Mouse (Mus musculus): ENCODE results near the gene Cyp2b10. TPM values are rescaled to one million over a fixed set of nuclear protein-coding genes. Genes with fewer than 3 reads are reported as not detected.
A peak's percentile ranks its signal among the peaks of the same experiment; 100 is the strongest.
"Not testable (repeated sequence)": the region's sequence is repeated elsewhere in the genome, so short reads cannot be mapped to it uniquely, and the experiment has no call there.

Gene Cyp2b10
- polyA plus RNA-seq, 1 experiment from 2014 or later, result not detected

DNA sequence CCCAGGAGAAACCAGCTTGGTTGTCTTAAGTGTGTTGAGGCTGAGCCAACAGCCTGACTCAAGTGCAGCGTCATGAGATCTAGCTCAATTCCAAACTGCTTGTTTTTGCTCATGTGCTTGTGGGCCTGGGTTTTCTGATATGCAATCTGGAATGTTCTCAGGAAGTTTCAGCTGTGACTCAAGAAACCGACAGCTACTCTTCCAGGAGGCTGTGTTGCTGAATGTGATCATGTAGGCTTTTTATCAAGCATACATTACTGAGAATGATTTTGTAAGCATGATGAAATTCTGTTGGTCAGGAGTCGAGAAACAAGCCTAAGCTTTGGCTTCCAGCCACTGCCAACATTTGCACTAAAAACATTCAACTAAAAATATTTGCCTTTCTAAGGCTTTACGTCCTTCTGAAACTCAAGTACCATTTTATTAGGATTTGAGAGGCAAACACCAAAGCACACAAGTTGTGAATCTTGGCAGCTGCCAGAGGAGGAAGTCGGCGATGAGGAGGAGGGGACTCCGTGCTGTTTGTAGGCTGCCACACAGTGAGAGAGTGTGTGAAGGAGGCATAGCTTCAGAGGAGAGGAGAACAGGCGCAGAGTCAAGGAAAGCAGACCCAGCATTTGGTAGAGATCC lies 4.8 kb downstream of the Cyp2b10 start:
- Histone ChIP-seq H3K27ac (ENCODE audit: low read depth, low read length) (no peak overlapping the region), H3K4me1 (ENCODE audit: control insufficient read depth, insufficient read depth, low read length) (no peaks in the 10 kb centered on the region), H3K9me3 (replicated peaks; ENCODE audit: control insufficient read depth, low read length) (no peaks in the 10 kb centered on the region), H3K36me3 (ENCODE audit: control insufficient read depth, insufficient read depth, low read length) (no peaks in the 10 kb centered on the region), H3K4me3 (ENCODE audit: low read depth, low read length) (no peak overlapping the region), H3K4me2 (no peak overlapping the region), H3K27me3 (ENCODE audit: control insufficient read depth, insufficient read depth, low read length) (no peaks in the 10 kb centered on the region), H3K9ac (ENCODE audit: low read depth, low read length) (no peak overlapping the region)
- ATAC-seq (replicated peaks; ENCODE audit: insufficient number of reproducible peaks, low FRiP score, low TSS enrichment), result peak; percentile 59; the same call in 1 of the 2 replicates
- 33% methylated on average over 8 of the region's 8 CpGs for WGBS (ENCODE audit: insufficient replicate concordance)

DNA sequence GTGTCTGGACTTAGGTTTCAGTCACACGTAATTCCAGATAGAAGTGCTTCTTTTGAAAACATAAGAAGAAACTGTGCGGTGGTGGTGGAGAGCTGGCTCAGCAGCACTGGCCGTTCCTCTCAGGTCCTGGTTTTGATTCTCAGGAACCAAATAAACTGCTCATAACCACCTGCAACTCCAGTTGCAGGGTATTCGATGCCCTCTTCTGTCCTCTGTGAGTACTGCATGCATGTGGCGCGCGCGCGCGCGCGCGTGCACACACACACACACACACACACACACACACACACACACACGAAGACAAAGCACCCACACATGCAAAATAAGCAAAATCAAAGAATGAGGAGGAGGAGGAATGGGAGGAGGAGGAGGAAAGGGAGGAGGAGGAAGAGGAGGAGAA lies 5.7 kb downstream of the Cyp2b10 start:
- Histone ChIP-seq H3K9me3 (replicated peaks; ENCODE audit: control insufficient read depth, low read length) (no peaks in the 10 kb centered on the region), H3K27me3 (ENCODE audit: control insufficient read depth, insufficient read depth, low read length) (no peaks in the 10 kb centered on the region), H3K9ac (ENCODE audit: low read depth, low read length) (no peak overlapping the region), H3K27ac (ENCODE audit: low read depth, low read length) (no peak overlapping the region), H3K4me3 (ENCODE audit: low read depth, low read length) (no peak overlapping the region), H3K36me3 (ENCODE audit: control insufficient read depth, insufficient read depth, low read length) (no peaks in the 10 kb centered on the region), H3K4me1 (ENCODE audit: control insufficient read depth, insufficient read depth, low read length) (no peaks in the 10 kb centered on the region), H3K4me2 (no peak overlapping the region)
- no peak for ATAC-seq (replicated peaks; ENCODE audit: insufficient number of reproducible peaks, low FRiP score, low TSS enrichment)
- whole genome bisulfite sequencing (ENCODE audit: insufficient replicate concordance), result 37% methylated on average over 14 of the region's 14 CpGs

DNA sequence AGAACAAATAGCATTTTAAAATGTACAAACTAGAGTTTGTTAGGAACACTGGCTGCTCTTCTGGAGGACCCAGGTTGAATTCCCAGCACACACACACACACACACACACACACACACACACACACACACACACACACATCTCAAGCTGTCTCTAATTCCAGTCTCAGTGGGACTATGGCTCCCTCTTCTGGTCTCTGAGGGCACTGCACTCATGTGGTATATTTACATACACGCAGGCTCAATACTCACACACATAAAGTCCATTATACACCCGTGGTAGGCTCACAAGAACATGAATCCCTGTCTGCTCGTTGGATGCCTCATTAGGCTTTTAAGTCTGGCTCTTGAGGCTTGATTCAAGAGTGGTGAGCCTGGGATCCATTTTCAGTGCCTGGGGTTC lies 6.6 kb downstream of the Cyp2b10 start:
- no peaks in the 10 kb centered on the region for H3K27me3 ChIP-seq (ENCODE audit: control insufficient read depth, insufficient read depth, low read length)
- H3K4me2 ChIP-seq, result no peak overlapping the region
- no peak overlapping the region for H3K27ac ChIP-seq (ENCODE audit: low read depth, low read length)
- no peak overlapping the region for H3K9ac ChIP-seq (ENCODE audit: low read depth, low read length)
- 35% methylated on average over 3 of the region's 3 CpGs for WGBS (ENCODE audit: insufficient replicate concordance)
- H3K4me1 ChIP-seq (ENCODE audit: control insufficient read depth, insufficient read depth, low read length), result no peaks in the 10 kb centered on the region
- no peak for ATAC-seq (replicated peaks; ENCODE audit: insufficient number of reproducible peaks, low FRiP score, low TSS enrichment)
- no peak overlapping the region for H3K4me3 ChIP-seq (ENCODE audit: low read depth, low read length)
- H3K36me3 ChIP-seq (ENCODE audit: control insufficient read depth, insufficient read depth, low read length), result no peaks in the 10 kb centered on the region
- H3K9me3 ChIP-seq (replicated peaks; ENCODE audit: control insufficient read depth, low read length), result no peaks in the 10 kb centered on the region

DNA sequence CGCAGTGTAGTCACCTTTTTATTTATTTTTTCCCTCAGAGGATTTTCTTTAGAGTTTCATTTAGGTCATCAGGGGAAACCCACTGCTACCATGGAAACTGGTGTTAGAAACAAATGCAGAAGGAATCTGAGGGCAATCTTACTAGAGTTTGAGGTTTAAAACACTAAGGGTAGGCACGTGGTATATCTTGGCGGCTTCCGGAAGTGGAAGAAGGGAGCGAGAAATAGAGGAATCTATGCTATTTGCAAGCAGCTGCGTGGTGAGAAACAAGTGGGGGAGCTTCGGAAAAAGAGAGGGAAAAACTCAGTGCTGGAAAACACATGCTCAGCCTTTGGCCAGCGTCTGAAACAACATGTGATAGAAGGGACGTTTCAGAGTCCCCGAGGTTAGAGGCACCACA lies 7.1 kb downstream of the Cyp2b10 start:
- H3K27ac ChIP-seq (ENCODE audit: low read depth, low read length), result no peak overlapping the region
- no peak for ATAC-seq (replicated peaks; ENCODE audit: insufficient number of reproducible peaks, low FRiP score, low TSS enrichment)

DNA sequence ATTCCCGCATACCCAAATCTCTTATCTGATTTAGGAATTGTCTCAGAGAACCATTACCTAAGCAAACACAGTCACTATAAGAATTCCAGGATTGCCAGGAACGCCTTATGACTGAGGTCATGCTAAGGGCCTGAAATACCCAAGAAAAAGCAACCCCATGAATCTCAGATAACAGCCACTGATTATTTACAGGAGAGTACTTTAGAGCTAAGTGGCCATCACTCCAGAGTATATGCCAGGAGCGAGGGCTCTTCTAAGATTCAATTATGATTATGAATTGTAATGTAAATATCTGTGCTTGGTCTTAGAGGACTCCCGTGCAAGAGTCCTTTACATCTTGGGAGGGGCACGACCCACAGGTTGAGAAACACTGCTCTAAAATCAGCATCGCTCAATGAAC lies 10.0 kb downstream of the Cyp2b10 start:
- 57% methylated on average over 6 of the region's 6 CpGs for WGBS (ENCODE audit: insufficient replicate concordance)
- Histone ChIP-seq H3K4me3 (ENCODE audit: low read depth, low read length) (no peak overlapping the region), H3K4me1 (ENCODE audit: control insufficient read depth, insufficient read depth, low read length) (no peaks in the 10 kb centered on the region), H3K27ac (ENCODE audit: low read depth, low read length) (no peak overlapping the region), H3K27me3 (ENCODE audit: control insufficient read depth, insufficient read depth, low read length) (no peaks in the 10 kb centered on the region), H3K9me3 (replicated peaks; ENCODE audit: control insufficient read depth, low read length) (no peaks in the 10 kb centered on the region), H3K4me2 (no peak overlapping the region), H3K36me3 (ENCODE audit: control insufficient read depth, insufficient read depth, low read length) (no peaks in the 10 kb centered on the region), H3K9ac (ENCODE audit: low read depth, low read length) (no peak overlapping the region)
- ATAC-seq (replicated peaks; ENCODE audit: insufficient number of reproducible peaks, low FRiP score, low TSS enrichment), result no peak

More for the DNA sequence above, 7.1 kb downstream of the Cyp2b10 start:
- no peaks in the 10 kb centered on the region for H3K36me3 ChIP-seq (ENCODE audit: control insufficient read depth, insufficient read depth, low read length)
- H3K9me3 ChIP-seq (replicated peaks; ENCODE audit: control insufficient read depth, low read length), result no peaks in the 10 kb centered on the region
- no peaks in the 10 kb centered on the region for H3K27me3 ChIP-seq (ENCODE audit: control insufficient read depth, insufficient read depth, low read length)
- no peak overlapping the region for H3K9ac ChIP-seq (ENCODE audit: low read depth, low read length)
- H3K4me1 ChIP-seq (ENCODE audit: control insufficient read depth, insufficient read depth, low read length), result no peaks in the 10 kb centered on the region
- H3K4me2 ChIP-seq, result no peak overlapping the region
- H3K4me3 ChIP-seq (ENCODE audit: low read depth, low read length), result no peak overlapping the region
- 62% methylated on average over 10 of the region's 10 CpGs for WGBS (ENCODE audit: insufficient replicate concordance)

DNA sequence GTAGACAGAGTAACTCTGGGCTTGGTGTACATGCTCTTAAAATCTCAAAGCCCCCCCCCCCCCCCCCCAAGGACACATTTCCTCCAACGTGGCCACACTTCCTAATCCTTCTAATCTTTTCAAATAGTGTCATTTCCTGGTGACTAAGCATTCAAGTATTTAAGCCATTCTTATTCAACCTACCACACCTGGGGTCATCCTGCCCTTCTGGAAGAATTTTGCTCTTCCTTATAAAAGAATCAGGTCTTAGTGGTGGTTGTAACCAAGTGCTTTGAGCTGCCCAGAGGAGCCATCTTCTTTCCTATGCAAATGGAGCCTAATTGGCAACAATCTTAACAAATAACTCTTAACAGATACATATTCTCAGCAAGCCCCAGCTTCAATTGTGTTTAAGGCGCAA lies 12.6 kb downstream of the Cyp2b10 start:
- Histone ChIP-seq H3K4me3 (ENCODE audit: low read depth, low read length) (no peak overlapping the region), H3K4me2 (no peak overlapping the region), H3K9me3 (replicated peaks; ENCODE audit: control insufficient read depth, low read length) (no peaks in the 10 kb centered on the region), H3K27me3 (ENCODE audit: control insufficient read depth, insufficient read depth, low read length) (no peaks in the 10 kb centered on the region), H3K9ac (ENCODE audit: low read depth, low read length) (no peak overlapping the region), H3K4me1 (ENCODE audit: control insufficient read depth, insufficient read depth, low read length) (no peaks in the 10 kb centered on the region), H3K36me3 (ENCODE audit: control insufficient read depth, insufficient read depth, low read length) (no peaks in the 10 kb centered on the region), H3K27ac (ENCODE audit: low read depth, low read length) (no peak overlapping the region)
- no peak for ATAC-seq (replicated peaks; ENCODE audit: insufficient number of reproducible peaks, low FRiP score, low TSS enrichment)
- 67% methylated on average over 2 of the region's 2 CpGs for WGBS (ENCODE audit: insufficient replicate concordance)

DNA sequence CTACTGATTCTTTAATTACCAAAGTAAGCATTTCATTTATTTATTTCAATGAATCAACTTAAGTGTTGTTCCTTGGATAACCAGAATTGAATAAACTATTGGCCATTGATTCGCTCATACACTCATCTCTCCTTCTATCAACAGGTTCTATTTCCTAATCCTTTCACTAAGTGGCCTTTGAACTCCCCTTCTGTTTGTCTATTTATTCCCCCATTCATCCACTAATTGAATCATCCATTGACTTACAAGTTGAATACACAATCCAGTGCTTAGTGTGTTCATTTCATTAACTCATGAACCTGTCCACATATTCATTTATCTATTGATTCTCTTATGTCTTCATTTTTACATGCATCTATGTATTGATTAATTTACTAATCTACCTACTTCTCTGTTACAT lies 18.7 kb downstream of the Cyp2b10 start:
- no peak for ATAC-seq (replicated peaks; ENCODE audit: insufficient number of reproducible peaks, low FRiP score, low TSS enrichment)
- 72% methylated on average over 1 of the region's 1 CpGs for WGBS (ENCODE audit: insufficient replicate concordance)
- no peaks in the 10 kb centered on the region for H3K4me1 ChIP-seq (ENCODE audit: control insufficient read depth, insufficient read depth, low read length)
- no peak overlapping the region for H3K9ac ChIP-seq (ENCODE audit: low read depth, low read length)
- no peak overlapping the region for H3K27ac ChIP-seq (ENCODE audit: low read depth, low read length)
- H3K9me3 ChIP-seq (replicated peaks; ENCODE audit: control insufficient read depth, low read length), result no peaks in the 10 kb centered on the region
- no peak overlapping the region for H3K4me3 ChIP-seq (ENCODE audit: low read depth, low read length)
- H3K27me3 ChIP-seq (ENCODE audit: control insufficient read depth, insufficient read depth, low read length), result no peaks in the 10 kb centered on the region
- no peaks in the 10 kb centered on the region for H3K36me3 ChIP-seq (ENCODE audit: control insufficient read depth, insufficient read depth, low read length)
- H3K4me2 ChIP-seq, result no peak overlapping the region

DNA sequence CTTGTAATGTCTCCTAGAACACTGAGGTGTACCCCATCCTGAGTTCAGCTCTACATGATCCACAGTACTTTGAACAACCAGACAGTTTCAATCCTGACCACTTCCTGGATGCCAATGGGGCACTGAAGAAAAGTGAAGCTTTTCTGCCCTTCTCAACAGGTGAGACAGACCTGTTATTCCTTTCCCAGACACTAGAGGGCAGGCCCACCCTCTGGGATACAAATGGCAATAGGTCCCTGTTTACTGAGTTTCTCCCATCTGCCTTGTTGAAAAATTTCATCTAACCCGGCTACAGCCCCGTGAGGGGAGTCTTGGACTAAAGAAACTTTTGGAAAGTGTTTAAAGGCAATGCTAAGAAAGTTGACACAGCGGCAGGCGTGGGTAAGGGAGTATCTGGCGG lies 19.9 kb downstream of the Cyp2b10 start:
- WGBS (ENCODE audit: insufficient replicate concordance), result 40% methylated on average over 5 of the region's 5 CpGs
- H3K27me3 ChIP-seq (ENCODE audit: control insufficient read depth, insufficient read depth, low read length), result not testable (repeated sequence)

DNA sequence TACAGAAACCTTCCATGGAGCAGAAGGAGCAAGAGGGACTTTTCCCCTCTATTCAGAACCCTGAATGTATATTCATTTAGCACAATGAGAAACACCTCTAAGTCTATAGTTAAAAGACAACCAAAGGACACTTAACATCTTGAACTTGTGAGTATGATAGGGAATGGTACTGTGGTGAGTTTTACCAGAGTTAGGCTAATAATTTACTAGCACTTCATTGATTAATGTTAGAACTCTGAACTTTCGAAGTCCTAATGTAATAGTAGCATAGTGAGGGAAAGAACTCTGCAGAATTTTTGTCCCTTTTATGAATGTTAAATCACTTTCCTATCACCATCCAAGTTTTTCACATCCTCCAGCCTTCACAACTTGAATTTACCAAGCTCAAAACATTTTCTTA lies 22.0 kb downstream of the Cyp2b10 start:
- Histone ChIP-seq H3K27me3 (ENCODE audit: control insufficient read depth, insufficient read depth, low read length) (no peaks in the 10 kb centered on the region), H3K36me3 (ENCODE audit: control insufficient read depth, insufficient read depth, low read length) (no peaks in the 10 kb centered on the region), H3K4me1 (ENCODE audit: control insufficient read depth, insufficient read depth, low read length) (no peaks in the 10 kb centered on the region), H3K9ac (ENCODE audit: low read depth, low read length) (no peak overlapping the region), H3K4me2 (no peak overlapping the region), H3K9me3 (replicated peaks; ENCODE audit: control insufficient read depth, low read length) (no peaks in the 10 kb centered on the region), H3K4me3 (ENCODE audit: low read depth, low read length) (no peak overlapping the region), H3K27ac (ENCODE audit: low read depth, low read length) (no peak overlapping the region)
- WGBS (ENCODE audit: insufficient replicate concordance), result 74% methylated on average over 1 of the region's 1 CpGs
- no peak for ATAC-seq (replicated peaks; ENCODE audit: insufficient number of reproducible peaks, low FRiP score, low TSS enrichment)

More for the DNA sequence above, 19.9 kb downstream of the Cyp2b10 start:
- not testable (repeated sequence) for H3K4me3 ChIP-seq (ENCODE audit: low read depth, low read length); ATAC-seq (replicated peaks; ENCODE audit: insufficient number of reproducible peaks, low FRiP score, low TSS enrichment); H3K4me2 ChIP-seq; H3K36me3 ChIP-seq (ENCODE audit: control insufficient read depth, insufficient read depth, low read length); H3K4me1 ChIP-seq (ENCODE audit: control insufficient read depth, insufficient read depth, low read length); H3K9me3 ChIP-seq (replicated peaks; ENCODE audit: control insufficient read depth, low read length); H3K27ac ChIP-seq (ENCODE audit: low read depth, low read length); H3K9ac ChIP-seq (ENCODE audit: low read depth, low read length)

Measured in heart, embryonic 11.5 days (tissue).